Mouse (Mus musculus) brain, embryonic 14.5 days (tissue): ENCODE data around the gene Mettl24. TPM values are rescaled to one million over a fixed set of nuclear protein-coding genes. Genes with fewer than 3 reads are reported as not detected.
A peak's percentile ranks its signal among the peaks of the same experiment; 100 is the strongest.

Experiments used
- DNase-seq: peaks from one replicate; pipeline ENCODE4 v3.0.0-alpha.2; 2011; ENCODE audit warnings: low read depth
- CTCF ChIP-seq: fragments of 200-500 bp; IDR thresholded peaks from 2 replicates; pipeline ENCODE4 v1.5.1; 2012; ENCODE audit warnings: inconsistent platforms, mild to moderate bottlenecking, moderate library complexity, borderline replicate concordance; ENCODE audit not compliant: insufficient read depth, insufficient read length; ENCODE audit errors: extremely low read depth
- POLR2A ChIP-seq: fragments of 200-500 bp; IDR thresholded peaks from 2 replicates; pipeline ENCODE4 v1.6.1; 2012; ENCODE audit warnings: mild to moderate bottlenecking, inconsistent platforms, borderline replicate concordance; ENCODE audit not compliant: poor library complexity, insufficient read depth, insufficient read length, severe bottlenecking; ENCODE audit errors: extremely low read depth
- polyA plus RNA-seq: library from polyadenylated mRNA; depleted of rRNA; stranded (reverse); fragments of >200 nt; gene quantifications from 2 replicates; pipeline ENCODE4 v1.2.3, GENCODE M21; 2012

Gene Mettl24
- polyA plus RNA-seq, 1 experiment = 0.26 TPM

GRCm38 (mm10) chr10:40724342-40724741, 41.3 kb downstream of the Mettl24 start:
- peak; percentile 42 for DNase-seq
- no peak for TF ChIP-seq POLR2A
- TF ChIP-seq CTCF = no peak

- TF ChIP-seq CTCF (peak; percentile 27; the same call in 1 of the 2 replicates), POLR2A (no peak)
- peak; percentile 53 for DNase-seq
These were observed 42.0 kb downstream of the Mettl24 start for GRCm38 (mm10) chr10:40725066-40725465.

DNA sequence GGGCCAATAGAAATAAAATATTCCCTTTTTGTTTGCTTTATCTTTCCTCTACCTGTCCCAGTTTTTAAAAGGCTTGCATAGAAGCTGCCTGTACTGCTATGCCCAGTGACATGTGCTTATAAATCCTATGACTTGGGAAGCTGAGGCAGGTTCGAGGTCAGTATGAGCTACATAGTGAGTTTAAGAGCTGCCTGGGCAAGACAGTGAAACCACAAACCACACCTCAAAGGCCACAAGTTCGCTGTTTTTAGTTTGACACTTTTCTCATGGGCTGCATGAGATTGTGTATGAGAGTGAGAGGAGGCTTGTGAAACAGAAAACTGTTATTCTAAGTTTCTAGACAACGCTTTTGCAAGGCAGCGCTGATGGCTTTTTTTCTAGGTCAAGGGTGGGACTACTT, 42.4 kb downstream of the Mettl24 start:
- DNase-seq = no peak
- TF ChIP-seq POLR2A (no peak), CTCF (no peak)

GRCm38 (mm10) chr10:40726288-40726902, 43.3 kb downstream of the Mettl24 start:
- peak; percentile 56 for DNase-seq
- TF ChIP-seq CTCF (no peak), POLR2A (no peak)

DNA sequence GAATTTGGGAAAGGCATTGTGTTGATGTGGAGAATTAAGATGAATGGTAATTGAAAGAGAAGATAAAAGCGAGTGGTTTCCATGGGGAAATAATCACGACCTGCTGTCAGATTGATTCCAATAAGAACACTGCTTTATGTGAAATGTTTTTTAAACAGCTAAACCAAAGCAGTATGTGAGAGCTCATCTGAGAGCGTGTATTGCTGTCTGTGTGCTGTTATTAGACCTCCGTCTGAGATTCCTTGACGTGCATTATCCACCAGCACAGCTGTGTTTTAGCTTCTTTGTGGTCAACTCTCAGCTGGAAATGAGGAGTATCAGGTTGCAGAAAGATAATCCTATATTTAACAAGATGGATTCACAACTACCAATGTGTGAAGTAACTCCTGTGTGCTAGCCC, 43.9 kb downstream of the Mettl24 start:
- no peak for TF ChIP-seq CTCF
- TF ChIP-seq POLR2A = no peak
- DNase-seq = peak; percentile 72

DNA sequence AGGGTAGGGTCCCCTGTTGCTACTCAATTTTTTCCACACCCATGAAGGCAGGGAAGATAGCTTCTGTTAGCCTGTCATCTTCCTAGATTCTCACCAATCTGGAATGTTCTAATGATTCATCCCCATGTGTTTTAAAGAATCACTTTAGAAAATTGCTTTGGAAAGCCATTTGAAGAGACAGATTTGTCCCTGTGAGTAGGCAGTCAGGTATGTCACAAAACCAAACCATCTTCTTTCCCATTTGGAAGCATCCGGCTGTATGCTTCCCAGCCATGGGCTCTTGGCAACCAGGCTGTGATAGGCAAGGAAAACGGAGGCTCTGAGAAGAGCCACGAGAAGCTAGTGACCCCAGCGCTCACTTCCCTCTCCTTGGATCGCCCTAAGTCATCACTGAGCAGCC, 47.1 kb downstream of the Mettl24 start:
- no peak for DNase-seq
- TF ChIP-seq CTCF = no peak
- TF ChIP-seq POLR2A = no peak

DNA sequence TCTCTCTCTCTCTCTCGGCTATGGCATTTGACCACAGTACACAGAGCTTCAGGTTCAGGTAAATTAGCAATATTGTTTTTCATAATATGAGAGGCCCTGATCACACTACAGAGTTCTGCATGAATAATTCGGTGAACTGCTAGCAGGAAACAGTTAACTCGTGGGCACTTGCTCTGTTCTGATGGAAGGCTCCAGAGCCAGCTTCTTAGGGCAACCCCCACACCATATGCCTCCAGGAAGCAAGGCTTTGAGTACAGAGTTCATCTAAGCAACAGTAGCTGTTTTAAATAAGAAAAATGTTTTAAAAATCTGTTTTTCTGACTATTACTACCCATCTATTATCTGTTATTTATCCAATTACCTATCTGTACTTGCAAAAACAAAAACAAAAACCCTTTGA, 50.2 kb downstream of the Mettl24 start:
- DNase-seq = no peak
- no peak for TF ChIP-seq POLR2A
- TF ChIP-seq CTCF = no peak

DNA sequence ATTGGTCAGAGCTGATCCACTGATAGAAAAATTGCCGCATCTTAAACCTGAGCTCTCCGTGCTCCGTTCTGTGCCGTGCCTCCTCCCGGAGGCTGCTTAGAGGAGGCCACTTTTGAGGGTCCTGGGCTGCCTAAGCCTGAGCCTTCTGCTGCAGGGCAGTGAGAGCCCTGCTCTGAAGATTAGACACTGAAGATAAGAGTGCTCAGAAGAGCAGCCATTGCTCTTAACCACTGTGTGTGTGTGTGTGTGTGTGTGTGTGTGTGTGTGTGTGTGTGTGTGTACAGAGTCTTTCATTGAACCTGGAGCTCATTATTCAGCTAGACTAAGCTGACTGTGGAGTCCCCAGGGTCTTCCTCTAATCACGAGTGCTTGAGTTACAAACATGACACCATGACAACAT, 53.1 kb downstream of the Mettl24 start:
- TF ChIP-seq POLR2A (no peak), CTCF (no peak)
- DNase-seq = no peak

GRCm38 (mm10) chr10:40737274-40738112, 54.4 kb downstream of the Mettl24 start:
- TF ChIP-seq POLR2A (no peak), CTCF (no peak)
- peak; percentile 70 for DNase-seq

GRCm38 (mm10) chr10:40740696-40741095, 57.6 kb downstream of the Mettl24 start:
- TF ChIP-seq POLR2A (no peak), CTCF (no peak)
- DNase-seq = no peak

DNA sequence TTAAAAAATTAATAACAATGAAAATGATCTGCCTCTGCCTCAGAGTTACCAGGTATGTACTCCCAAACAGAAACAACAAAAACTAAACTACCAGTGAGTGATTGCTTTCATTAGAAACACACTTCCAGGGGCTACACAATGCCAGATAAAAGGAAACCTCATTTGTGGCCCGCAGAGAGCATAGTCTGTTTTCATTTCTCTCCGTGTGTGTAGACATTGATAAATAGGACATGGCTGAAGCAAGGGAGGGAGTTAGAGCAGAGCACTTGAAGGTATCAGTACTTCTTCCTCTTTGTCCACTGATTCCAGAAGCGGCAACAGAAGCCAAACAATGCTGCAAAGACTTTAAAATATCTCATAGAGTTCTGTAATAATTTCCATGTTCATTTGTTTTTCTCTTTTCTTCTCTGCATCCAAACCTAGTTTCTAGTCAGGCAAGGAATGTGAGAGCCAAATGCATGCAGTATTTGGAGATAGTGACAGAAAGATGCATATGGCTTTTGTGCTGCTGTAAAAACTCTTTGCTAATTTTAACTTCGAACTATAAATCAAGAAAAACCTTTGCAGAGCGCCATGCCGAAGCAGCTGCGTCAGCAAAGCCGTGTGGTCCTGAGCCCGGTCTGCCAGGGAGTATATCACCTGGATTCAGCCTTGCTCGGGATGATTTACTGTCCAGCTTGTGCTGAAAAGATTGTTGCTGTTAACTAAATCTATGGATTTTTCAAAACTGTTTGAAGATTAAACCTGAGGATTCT, 67.4 kb downstream of the Mettl24 start:
- DNase-seq = no peak
- TF ChIP-seq POLR2A (no peak), CTCF (no peak)
